Mouse (Mus musculus) mesoderm, embryonic 11.5 days (tissue): ENCODE data around the gene Tmem222.

Experiments used
- DNase-seq: peaks from one replicate; pipeline ENCODE4 v3.0.0-alpha.2; 2012; ENCODE audit warnings: low read depth, low spot score

Gene Tmem222

DNA sequence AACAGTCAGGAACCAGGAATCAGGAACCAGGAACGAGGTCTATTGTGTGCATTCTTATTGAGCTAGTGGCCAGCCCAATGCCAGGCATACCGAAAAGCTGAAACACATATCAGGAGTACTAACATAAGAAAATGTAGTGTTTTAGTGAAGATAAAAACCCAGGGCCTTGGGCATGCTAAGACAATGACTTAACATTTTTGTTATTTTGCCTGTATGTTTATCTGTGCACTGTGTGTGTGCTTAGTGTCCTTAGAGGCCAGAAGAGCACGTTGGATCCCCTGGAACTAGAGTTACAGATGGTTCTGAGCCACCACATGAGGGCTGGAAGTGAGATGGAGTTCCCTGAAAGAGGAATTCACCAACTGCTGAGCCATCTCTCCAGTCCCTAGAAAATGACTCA is 7.7 kb upstream of the Tmem222 start:
- DNase-seq, result no peak

DNA sequence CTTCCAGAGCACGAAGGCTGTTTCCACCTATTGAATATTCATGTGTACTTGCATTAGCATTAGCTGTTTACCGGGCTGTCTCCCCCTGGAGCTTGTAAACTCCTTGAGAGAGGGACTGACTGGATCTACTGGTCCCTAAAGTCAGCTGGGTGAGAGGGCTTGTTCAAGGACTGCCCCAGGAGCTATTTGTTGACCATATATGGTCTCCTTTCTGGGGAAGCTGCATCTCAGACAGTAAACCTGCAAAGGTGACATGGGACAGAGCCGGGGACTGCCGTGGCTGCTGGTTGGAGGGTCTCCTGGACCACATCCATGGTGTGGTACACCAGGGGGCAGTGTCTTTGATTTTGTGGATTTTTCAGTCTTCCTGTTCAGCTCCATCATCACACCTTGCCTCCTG is 5.1 kb upstream of the Tmem222 start:
- DNase-seq, result no peak

DNA sequence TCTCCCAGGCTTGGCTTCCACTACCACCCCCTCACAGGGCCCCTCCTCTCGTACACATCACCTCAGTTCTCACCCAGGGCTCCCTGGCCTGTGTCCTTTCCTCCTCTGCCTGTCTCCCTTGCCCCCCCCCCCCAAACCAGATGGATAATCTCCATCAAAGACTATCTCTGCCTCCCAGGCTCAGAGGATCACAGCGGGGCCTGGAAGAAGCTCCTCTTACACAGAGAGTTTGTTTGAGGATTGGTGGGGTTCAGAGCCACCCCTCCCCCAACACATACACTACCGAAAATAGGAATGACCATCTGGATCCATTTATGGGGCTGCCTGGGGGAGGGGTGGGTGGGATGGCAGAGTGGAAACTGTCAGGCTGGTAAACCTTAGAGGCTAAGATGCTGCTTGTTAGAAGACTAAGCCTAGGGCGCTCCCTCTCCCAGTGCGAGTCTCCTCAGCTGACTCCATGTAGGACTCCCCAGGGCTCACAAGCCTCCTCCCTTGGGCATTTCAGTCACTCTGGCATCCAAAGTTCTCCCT is 4.4 kb upstream of the Tmem222 start:
- peak; percentile 91 for DNase-seq

DNA sequence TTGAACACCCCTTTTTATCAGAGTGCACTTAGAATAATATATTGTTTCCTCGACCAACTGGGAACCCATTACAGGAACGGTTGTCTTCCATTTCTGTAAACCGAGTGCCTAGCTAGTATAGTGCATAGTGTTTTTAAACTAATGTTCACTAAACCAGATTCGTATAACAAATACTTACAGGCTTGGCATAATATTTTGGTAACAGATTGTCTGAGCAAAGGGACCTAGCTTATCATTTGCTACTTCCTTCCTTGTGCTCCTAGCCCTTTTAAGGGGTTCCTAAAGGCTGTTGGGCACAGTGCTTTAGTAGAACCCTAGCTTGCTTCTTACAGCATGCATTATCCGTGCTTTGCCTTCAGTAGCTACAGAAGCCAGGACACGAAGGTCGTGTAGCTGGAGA is 3.9 kb upstream of the Tmem222 start:
- DNase-seq, result no peak

DNA sequence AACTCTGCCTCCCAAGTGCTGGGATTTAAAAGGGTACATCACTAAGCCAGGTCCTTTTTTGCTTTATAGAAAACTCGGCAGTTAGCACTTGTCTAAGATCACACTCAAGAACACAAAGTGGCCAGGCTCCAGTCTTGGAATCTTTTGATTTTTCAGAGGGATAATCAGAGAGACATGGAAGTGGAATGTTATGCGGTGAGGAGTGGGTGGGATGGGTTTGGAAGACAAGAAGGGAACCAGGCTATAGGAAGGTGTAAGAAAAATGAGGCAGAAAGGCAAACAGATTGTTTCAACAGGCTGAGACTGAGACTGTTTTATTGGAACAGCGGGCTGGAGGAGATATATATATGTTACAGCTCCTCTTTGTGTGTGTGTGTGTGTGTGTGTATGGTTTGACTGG is 890 bp upstream of the Tmem222 start:
- DNase-seq, result no peak

DNA sequence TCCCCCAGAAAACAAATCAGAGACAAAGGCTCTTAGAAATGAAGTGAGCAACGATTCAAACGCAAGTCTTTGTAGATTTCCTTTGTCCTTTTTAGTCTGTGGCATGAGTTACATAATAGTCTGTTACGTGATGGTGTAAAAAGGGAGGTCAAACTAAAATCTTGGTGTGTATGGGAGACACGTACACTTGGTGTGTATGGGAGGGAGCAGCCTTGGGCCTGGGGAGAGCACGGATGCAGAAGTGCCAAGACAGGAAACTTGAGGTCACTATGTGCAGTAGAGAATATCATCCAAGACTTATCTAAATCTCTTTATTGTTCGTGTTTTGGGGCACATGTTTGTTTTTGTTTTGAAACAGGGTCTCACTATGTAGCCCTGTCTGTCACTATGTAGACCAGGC is 475 bp upstream of the Tmem222 start:
- DNase-seq, result no peak

DNA sequence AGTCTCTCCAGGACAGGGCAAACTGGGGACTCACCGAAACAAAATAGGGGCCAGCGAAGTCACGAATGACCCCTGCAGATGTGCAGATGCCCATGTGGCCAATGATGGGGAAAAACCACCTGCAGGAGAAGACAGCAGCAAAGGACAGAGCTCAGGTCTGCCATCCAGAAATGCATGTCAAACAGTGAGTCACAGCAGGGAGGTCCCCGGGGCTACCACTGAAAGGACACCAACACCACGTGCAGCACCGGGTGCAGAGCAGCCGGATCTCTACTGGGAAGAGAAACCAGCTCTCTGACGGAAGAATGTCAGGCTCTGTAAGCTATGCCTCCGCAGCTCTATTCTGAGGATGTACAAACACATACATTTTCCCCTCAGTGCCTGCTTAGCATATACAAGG is 6.7 kb downstream of the Tmem222 start:
- no peak for DNase-seq

DNA sequence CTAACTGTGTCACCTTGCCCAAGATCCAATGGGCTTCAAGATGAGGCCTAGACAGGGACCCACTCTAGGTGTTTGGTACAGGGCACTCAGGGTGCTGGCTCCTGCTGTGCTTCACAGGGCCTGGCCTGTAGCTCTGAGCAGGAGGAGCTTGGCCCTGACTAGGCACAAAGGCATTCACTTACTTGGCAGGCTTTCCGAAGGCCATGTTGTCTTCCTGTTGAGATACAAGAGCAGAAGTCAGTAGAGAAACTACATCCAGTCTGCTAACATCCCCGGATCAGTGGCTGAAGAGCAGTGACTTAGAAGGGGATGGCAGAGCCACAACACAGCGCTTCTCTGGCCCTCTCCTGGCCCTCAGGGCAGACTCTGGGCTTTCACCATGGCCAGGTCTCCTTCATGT is 8.0 kb downstream of the Tmem222 start:
- DNase-seq, result no peak

DNA sequence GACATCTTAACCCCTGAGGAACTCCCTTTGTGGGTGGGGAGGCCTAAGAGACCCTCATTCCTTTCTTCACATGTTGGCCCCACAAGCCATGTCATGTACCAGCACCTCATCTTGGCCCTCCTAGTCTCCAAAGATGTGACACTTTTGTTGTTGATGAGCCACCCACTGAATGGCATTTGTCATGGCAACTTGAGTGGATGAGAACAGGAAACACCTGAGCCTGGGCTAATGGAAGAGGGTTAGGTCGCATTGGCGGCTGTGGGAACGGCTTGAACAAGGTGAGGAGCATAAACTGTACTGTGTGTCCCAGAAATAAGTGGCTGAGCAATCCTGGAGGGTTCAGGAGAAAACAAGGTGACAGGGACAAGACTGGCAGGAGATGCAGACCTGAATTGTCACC is 8.7 kb downstream of the Tmem222 start:
- no peak for DNase-seq

DNA sequence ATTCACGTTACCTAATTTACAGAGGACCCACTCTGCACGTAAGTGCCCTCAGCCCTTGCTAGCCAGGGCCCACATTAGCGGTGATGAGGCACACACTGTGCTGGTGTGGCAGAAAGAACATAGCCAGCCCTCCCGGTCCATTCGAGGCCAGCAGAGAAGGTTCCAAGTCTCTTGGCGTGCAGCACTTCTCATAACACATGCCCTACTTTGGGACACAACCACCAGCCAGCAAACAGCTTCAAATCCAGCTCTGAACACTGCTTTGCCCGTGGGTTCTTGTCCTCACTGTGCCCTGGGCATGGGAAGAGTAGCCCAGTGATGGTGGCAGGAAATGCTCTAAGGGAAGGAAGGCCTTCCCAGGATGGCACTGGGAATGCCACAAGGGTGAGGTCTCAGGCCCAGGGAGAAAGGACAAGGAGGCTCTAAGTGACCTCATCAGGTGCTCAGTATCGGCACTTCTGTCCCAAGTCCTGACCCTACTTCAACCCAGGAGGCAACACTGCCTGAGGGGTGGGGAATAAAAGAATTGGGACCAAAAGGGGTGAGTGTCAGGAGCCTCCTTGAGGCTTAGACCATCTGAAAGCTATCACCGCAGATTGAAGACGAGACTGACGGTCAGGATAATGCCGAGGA is 11.2 kb downstream of the Tmem222 start:
- no peak for DNase-seq

DNA sequence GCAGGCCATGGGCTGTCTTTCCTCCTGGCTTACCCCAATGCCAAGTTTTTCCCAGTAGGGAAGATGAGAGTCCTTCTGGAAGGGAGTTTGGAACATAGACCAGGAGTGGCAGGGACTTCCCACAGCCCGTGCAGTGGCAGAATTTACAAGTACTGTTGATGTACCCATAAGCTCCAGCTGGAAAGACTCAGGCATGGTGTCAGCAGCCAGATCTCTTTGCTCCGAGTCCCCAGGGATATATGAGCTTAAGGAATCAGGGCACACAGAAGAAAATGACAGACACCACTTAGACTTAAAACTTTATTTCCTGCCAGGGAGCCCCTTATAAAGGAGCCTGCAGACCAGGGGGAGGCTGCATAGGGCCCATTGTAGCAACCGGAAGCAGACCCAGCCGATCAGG is 11.8 kb downstream of the Tmem222 start:
- no peak for DNase-seq

DNA sequence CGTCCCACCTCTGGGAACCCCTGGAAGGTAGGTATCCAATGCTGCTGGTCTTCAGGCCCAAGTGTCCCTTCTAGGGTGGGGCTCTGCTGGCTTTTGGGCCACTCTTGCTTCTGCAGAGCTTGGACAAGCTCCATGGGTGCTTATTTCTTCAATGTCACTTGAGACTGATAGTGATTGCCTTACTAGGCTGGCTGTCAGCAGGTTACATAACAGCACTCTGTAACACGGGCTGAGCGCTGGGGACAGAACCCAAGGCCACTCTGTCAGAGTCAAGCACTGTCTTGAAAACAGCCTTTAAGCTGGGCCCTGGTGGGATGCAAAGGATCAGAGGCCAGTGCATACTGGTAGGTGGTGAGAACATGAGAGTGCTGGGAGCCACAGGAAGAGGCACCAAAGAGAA is 12.3 kb downstream of the Tmem222 start:
- DNase-seq, result no peak

DNA sequence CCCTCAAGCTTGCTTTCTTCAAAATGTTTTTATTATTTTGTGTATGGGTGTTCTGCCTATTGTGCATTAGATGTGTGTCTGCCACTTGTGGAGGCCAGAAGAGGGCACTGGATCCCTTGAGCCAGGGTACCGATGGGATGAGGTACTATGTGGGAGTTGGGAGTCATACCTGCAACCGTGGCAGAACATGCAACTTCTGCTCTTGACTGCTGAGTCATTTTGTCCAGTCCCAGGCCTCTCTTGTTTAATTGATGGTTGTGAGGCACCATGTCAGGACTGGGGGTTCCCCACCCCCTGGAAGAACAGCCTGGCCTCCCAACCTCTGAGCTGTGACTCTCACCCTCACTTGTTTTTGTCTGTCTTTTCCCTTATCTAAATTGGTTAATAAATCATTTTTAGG is 13.0 kb downstream of the Tmem222 start:
- no peak for DNase-seq

DNA sequence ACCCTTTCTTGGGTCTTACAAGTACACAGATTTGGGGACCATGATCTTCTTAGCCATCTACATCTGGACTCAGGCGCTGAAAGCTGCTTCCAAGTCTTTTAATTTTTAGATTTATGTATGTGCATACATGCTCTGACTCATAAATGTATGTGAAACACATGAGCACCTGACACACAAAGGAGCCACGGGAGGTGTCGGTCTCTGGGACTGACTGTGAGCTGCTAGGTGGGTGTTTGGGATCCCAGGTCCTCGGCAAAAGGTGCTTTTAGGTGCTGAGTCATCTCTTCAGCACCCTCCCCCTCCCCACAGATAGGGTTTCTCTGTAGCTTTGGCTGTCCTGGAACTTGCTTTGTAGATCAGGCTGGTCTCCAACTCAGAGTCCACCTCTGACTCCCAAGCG is 13.8 kb downstream of the Tmem222 start:
- no peak for DNase-seq

DNA sequence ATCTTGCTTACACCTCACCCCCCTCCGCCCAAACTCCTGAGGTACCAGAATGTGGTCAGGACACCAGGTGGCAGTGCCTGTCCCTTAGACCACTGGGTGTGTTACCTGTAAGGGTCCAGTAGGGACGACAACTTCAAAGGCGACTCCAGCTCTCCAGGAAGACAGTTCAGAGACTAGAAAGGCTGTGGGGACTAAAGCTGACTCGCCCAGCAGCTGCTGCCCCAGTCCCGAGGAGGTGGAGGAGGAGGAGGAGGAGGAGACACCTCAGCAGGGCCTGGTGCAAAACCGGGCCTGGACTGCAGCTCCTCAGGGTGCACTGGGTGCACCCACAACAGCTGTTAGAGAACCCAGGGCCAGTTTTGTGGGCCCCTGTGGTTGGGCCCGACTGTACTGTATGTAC is 14.7 kb downstream of the Tmem222 start, which contains the start of gene Sytl1:
Gene Sytl1, minus strand, starts transcription at position 232 of the 400 bp plus-strand sequence.
- DNase-seq, result no peak

DNA sequence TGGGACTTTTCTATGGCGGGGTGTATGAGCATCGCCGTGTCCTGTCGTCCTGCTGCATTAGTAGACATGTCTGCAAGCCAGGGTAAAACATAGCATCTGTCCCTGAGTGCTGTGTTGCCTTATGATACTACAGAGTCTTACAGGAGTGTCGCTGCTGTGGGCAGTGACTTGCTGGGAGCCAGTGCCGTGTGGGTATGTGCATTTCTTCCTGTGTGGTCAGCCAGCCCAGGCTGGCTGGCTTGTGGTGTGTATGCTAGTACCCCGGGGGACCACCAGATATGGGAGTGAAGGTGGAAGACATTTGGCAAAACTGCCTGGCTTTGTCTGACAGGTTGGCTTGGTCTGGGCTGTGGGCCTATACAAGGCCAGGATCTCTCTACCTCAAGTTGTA is 15.2 kb downstream of the Tmem222 start:
- no peak for DNase-seq

DNA sequence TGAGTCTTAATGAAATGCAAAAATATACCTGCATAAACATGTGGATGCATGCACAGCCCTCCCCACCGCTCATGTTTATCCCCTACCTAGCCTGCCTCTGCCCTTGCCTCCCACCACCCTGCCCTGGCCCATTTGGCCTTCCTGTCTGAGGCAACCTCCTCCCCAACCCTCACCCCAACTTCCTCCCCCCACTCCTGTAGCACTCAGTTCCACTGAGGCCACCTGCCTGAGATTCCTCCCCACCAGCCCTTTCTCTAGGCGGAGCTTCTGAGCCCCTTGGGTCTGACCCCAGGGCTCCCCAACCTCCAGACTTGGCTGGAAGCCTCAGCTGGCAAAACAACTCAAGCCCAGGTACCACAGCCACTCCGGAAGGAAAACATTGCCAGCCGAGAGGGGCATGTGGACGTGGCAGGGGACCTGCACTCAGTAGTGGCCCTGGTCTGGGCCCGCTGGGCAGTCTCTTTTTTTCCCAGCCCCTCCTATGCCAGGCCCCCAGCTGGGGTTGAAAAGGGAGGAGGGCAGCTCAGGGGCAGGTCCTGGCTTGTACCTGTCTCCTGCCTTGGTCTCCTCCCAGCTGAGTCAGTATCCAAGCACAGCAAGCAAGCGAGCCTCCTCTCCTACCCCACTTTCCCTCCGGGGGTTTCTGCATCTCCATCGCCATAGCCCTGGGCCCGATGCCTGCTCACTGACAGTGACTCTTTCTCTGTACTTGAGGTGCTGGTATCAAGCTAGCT is 15.8 kb downstream of the Tmem222 start:
- no peak for DNase-seq

DNA sequence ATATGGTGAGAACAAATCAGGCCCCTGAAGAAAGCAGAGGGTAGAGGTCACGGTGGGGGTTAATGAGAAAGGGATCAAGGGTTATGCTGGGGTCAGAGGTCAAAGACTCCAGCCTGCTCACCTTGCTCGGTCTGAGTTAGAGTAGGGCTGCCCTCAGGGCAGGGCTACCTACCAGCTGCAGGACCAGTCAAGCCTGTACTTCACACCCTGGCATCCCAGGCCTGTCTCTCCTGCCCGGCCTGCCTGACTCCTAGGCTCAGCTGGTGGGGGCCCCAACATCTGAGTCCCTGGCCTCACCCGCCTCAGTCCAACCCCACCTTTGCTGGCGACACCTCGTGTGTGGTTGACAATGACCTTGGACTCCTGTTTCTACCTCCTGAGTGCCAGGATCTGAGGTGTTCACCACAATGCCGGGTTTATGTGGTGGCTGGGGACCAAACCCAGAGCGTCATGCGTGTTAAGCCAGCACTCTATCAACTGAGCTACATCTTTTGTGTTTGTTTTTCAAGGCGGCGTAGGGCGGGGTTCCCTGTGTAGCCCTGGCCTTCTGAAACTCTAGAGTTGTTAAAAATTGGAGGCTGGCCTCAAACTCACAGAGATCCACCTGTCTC is 19.7 kb downstream of the Tmem222 start:
- DNase-seq, result no peak

DNA sequence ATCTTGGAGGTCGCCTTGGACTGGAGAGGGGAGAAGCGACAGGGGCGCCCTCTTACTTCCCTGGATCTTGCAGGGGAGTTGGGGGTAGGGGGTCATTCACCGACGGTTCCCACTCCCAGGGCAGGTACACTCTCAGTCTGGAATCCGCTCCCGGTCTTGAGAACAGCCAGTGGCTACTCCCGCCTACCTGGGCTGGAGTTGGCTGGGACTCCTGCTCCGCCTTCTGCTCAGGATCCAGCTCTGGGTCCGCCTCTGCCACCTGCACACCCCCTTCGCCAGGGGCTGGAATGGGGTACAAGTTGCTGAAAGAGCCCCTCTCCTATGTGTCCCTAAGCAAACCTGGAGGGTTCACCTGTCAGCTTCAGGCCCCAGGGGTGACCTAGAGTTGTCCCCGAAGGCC is 20.4 kb downstream of the Tmem222 start:
- DNase-seq, result no peak

DNA sequence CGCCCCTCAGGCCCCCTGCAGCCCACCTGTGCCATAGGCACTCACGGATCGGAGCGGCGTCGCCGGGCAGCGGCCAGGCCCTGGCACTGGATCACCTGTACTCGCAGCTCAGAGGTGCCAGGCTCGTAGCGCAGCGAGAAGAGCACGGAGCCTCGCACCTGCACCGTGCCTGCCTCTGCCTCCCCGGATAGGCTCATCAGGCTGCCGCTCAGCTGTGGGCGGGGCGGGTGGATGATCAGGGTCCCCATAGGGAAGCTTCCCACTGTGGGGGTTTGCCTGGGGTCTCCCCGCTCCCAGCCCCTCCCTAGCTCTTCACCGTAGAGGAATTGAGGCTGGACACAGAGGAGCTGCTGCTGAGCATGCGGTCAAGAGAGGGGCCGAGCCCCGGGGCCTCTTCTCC is 20.8 kb downstream of the Tmem222 start:
- DNase-seq, result no peak

DNA sequence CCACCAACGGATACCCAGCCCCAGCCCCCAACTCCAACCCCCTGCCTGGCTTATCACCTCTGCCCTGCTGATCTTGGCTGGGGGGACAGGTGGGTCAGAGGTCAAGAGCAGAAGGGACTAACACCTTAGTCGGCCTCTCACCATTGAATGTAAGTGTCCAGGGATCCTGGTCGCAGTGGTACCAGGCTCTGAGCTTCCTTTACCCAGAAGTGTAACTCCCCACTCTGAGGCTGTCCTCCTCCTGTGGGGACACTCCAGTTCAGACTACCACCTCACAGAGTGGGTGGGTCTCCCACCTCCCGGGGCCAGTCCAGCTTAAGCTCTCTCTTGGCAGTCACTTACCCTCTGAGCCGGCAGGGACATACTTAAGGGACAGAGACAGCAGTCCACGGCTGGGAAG is 22.2 kb downstream of the Tmem222 start:
- no peak for DNase-seq

DNA sequence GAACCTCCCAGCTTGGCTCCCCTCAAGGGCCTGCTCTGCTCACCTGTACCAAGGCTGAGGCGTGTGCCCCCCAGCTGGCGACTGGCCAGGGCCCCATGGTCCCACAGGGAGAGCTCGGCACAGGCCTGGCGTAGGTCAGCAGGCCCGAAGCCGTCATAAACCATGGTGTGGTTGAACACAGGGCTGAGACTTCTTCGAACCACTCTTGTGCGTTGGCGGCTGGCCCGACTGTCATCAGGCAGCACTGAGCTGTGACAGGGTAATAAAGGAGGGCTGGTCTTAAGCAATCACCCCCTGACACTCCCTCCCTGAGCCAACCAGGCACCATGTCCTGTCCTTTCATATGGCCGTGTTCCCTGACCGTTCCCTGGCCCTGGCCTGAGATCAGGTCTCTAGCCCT is 24.2 kb downstream of the Tmem222 start:
- DNase-seq, result no peak

DNA sequence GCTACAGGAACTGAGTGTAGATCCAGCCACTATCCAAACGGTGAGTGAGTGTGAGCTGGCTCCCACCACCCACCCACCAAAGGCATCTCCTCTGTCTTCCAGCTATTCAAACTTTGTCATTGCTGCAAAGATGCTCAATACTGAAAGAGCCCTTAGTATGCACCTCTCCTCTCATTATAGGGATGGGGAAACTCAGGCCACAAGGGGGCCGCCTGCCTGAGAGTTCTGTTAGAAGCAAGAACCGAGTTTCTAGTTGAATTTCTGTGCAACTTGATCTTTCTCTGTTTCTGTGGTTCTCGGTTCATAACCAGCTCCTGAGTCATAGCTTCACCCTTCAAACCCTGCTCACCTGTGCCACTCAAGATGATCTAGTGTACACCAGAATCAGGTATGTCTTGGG is 25.5 kb downstream of the Tmem222 start:
- DNase-seq, result no peak
